Mouse (Mus musculus): Measurements from ENCODE around the gene Cdca5. TPM values are rescaled to one million over a fixed set of nuclear protein-coding genes. Genes with fewer than 3 reads are reported as not detected.

Gene Cdca5
- polyA plus RNA-seq (2012; ENCODE audit: low replicate concordance), result 7.7 and 8.7 TPM in 2 replicates

GRCm38 (mm10) chr19:6084478-6085248, at the start of gene Cdca5, which contains the start of gene Zfpl1:
Gene Cdca5, plus strand, starts transcription at chr19:6084983.
Gene Zfpl1, minus strand, starts transcription at chr19:6084956.

GRCm38 (mm10) chr19:6046294-6047153, 38.3 kb upstream of the Cdca5 start, which contains the start of gene Syvn1:
Gene Syvn1, plus strand, starts transcription at chr19:6046576.

DNA sequence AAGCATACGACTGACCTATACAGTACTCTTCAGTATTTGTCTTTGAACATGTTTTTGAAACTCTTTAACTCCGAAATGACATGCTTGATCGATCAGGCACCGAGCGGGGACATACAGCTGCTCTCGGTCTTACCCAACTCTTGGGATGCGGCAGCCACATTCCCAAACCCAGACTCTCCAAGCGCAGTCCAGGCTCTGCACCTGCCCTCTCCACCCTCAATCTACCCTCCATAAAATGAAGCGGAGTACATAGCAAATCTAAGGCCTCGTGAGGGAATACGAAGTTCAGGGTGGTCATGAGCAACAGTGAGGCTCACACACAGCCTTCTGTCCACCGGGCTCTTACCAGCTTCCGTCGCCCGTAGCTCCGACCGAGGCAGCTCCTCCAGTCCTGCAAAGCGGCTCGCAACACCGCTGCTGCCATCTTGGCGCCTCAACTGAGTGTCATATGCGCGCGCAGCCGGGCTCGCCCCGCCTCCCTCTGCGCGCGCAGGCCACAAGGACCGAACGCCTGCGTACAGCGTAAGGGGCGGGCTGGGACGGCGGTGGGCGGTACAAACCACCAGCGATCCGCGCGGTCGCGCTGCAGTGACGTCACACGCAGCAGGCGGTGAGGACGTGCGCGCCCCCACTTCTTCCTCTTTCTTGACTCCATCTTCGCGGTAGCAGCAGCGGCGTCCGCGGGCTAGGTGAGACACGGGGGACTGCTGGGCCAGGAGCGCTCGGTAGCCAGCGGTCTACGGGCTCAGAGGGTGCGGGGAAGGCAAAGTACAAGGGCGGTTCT, 27.3 kb upstream of the Cdca5 start, which contains the start of the genes Mrpl49 and Fau:
Mrpl49 (minus strand) TSS at position 473 of the 784 bp plus-strand sequence.
Fau (plus strand) TSS at position 532 of the 784 bp plus-strand sequence.

GRCm38 (mm10) chr19:6061021-6061533, 23.7 kb upstream of the Cdca5 start, which contains the start of gene Znhit2:
Gene Znhit2, plus strand, starts transcription at chr19:6061192.

DNA sequence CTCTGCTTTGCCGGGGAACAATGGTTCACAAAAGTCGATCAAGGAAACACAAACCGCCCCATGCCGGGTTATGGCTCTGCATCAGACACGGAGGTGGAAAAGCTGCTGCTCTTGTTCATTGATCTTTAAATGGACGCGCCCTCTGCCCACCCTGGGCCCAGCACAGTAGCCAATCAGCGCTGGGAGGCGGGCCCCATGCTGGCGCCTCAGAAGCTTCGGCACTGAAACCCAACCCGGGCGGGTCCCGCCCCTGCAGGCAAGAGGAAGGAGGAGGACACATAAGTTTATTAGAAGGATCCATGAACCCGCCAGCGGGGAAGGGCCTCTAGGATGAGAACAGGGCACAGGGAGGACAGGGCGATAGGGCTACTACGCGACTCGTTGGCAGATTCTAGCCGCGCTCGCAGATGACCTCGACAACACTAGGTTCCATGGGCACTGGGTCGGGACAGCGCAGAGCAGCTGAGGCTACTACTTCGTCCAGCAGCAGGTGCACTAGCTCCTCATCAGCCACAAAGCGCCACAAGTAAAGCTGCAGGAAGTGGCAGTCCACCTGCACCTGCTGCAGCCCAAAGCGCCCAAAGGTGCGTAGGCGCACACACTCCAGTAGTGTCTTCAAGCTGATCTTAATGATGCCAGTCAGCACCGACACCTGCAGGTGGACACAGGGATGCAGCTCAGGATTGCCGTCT, 16.9 kb upstream of the Cdca5 start, which contains the start of gene Tm7sf2:
Tm7sf2 (minus strand) TSS at position 650 of the 692 bp plus-strand sequence.

DNA sequence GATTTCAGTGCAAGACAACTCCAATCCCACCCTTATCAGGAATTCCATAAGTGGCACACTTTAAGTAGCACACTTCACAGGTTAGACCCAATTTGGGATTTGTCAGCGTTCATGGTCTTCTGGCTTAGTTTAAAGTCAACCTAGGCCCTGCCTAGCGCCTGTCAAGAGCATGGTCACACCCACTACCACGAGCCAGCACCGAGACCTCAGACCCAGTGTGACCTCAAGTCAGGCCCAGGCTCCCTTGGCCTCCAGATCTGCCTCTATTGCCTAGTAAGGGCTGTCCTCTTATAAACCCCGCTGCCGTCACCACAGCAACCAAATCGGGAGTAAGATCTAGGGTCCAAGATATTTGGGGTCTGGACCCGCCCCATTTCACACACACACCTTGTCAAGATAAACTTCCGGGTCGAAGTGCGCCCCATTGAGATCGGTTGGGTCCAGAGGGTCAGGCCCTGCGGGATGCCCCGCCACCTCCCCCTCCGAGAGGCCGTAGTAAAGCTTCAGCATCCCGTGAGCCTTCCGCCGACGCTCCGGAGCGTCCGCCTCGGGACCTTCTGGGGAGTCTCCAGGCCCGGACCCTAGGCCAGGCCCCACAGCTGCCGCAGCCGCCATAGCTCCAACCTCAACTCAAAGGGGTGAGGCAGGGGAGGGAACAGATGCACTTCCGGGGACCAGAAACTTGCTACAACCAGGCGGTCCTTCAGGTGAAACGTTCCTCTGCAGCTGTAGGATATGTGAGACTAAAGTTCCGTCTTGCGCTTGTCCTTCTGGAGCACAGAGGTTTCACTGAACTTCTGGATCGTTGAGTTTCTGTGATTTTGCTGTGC, 8.0 kb upstream of the Cdca5 start, which contains the start of gene Vps51:
Vps51 (minus strand) TSS at position 668 of the 830 bp plus-strand sequence.

DNA sequence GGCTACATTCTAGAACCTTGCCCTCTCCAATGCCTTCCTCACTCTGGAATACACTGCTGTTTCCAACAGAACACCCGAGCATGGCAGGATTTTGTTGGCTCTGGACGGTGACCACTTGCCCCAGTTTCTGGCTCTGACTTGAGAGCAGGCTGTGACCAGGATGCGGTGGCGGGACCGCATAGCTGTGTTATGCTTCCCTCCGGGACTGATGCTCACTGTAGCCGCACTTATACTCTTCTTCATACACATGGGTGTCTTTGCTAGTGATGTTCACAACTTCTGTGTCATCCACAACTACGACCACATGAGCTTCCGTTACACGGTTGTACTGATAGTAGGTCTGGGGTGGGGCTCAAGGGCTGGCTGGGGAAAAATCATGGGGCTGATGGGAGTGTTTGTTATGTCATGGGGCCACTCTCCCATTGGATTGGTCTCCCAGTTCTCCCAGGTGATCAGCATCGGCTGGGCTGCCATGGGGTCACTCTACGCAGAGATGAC, 4.8 kb upstream of the Cdca5 start, which contains the start of gene Tmem262:
Tmem262 (plus strand) TSS at position 51 of the 498 bp plus-strand sequence.

DNA sequence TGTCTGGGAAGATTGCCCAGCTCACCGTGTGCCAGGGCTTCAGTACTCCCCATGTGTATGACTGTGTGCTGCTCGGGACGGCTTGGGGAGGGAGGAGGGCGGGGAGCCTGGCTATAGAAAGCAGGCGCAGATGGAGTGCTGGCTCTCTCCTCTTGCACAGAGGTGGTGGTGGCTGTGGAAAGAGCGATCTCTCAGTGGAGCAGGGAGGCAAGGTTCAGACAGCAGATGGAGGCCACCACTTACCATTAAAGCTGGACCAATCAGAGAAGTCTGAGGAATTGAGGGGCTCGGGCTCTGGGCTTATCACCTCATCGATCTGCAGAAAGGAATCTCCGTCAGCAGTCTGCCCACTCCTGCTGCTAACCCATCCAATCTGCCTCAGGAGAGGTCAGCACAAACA, 2.6 kb upstream of the Cdca5 start, which contains the start of gene Gm28374:
Gm28374 (minus strand) TSS at position 101 of the 400 bp plus-strand sequence.

DNA sequence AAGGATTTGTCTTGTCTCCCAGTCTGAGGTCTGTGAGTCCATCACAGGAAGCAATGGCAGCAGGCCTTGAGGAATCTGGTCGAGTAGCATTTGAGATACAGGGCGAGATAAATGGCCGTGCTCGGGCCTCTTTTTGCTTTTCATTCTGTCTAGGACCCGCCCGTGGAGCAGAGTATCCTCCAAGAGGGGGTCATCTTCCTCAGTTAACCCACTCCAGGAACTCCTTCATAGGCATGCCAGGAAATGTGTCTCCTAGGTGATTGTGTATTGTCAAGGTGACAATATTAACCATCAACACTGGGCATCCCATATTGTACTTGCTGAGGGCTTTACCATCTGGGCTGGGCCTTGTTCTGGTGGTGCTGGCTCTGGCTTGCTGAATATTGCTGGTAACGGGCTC, 9.3 kb downstream of the Cdca5 start, which contains the start of gene AC131692.1:
AC131692.1 (plus strand) TSS at position 301 of the 400 bp plus-strand sequence.

DNA sequence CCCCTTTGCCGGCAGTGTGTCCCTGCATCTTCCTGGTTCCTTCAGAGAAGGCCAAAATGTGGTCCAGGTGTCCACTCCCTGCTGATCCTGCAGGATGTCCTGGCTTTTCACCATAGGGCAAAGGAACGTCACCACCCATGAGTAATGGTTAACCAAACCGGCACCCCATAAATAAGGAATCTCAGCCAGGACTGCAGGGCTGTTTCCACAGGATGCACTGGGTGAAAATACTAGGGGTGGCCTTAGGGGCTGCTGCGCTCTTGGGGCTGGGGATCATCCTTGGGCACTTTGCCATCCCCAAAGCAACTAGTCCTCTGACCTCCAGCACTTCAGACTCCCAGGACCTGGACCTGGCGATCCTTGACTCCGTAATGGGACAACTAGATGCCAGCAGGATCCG, 20.8 kb downstream of the Cdca5 start, which contains the start of gene Naaladl1:
Naaladl1 (plus strand) TSS at position 197 of the 400 bp plus-strand sequence.

GRCm38 (mm10) chr19:6117986-6118676, 33.3 kb downstream of the Cdca5 start, which contains the start of gene Sac3d1:
Gene Sac3d1, minus strand, starts transcription at chr19:6118650.

GRCm38 (mm10) chr19:6127760-6128341, 43.1 kb downstream of the Cdca5 start, which contains the start of gene Snx15:
Gene Snx15, minus strand, starts transcription at chr19:6128304.

GRCm38 (mm10) chr19:6140678-6141393, 56.1 kb downstream of the Cdca5 start, which contains the start of gene Batf2:
Gene Batf2, plus strand, starts transcription at chr19:6140983.

GRCm38 (mm10) chr19:6141394-6141749, 56.6 kb downstream of the Cdca5 start, which contains the start of gene Arl2:
Gene Arl2, minus strand, starts transcription at chr19:6141548.

